Mouse (Mus musculus) forelimb bud, embryonic 11.5 days (tissue): Measurements from ENCODE around the gene Nup160.
A peak's percentile ranks its signal among the peaks of the same experiment; 100 is the strongest.

Experiments used
- DNase-seq: peaks from one replicate; pipeline ENCODE4 v3.0.0-alpha.2; 2012; ENCODE audit warnings: low read depth, low spot score

Nup160 gene

GRCm38 (mm10) chr2:90745053-90745678 lies 68.2 kb downstream of the Nup160 start, which contains the start of gene Fnbp4:
Fnbp4 (plus strand) TSS chr2:90745370.
- DNase-seq, result peak; percentile 99

- DNase-seq, result peak; percentile 35
These were observed 68.9 kb downstream of the Nup160 start for GRCm38 (mm10) chr2:90745740-90746537.

GRCm38 (mm10) chr2:90746538-90746865 lies 69.5 kb downstream of the Nup160 start:
- no peak for DNase-seq

- no peak for DNase-seq
These were observed 70.1 kb downstream of the Nup160 start for GRCm38 (mm10) chr2:90747131-90747530.

GRCm38 (mm10) chr2:90749676-90750459 lies 72.9 kb downstream of the Nup160 start:
- DNase-seq, result no peak

GRCm38 (mm10) chr2:90753565-90753964 lies 76.5 kb downstream of the Nup160 start:
- no peak for DNase-seq

GRCm38 (mm10) chr2:90754188-90754587 lies 77.2 kb downstream of the Nup160 start:
- DNase-seq, result no peak

- DNase-seq, result no peak
These were observed 88.1 kb downstream of the Nup160 start for GRCm38 (mm10) chr2:90765123-90765522.

- no peak for DNase-seq
These were observed 104.3 kb downstream of the Nup160 start for GRCm38 (mm10) chr2:90781323-90781722.

GRCm38 (mm10) chr2:90781938-90782337 lies 104.9 kb downstream of the Nup160 start:
- no peak for DNase-seq

- peak; percentile 51 for DNase-seq
These were observed 105.4 kb downstream of the Nup160 start, which contains the start of gene Agbl2 for GRCm38 (mm10) chr2:90782458-90782857. Agbl2 (plus strand) TSS chr2:90782727.

GRCm38 (mm10) chr2:90782901-90783486 lies 106.0 kb downstream of the Nup160 start:
- DNase-seq, result no peak
